Mouse (Mus musculus) bone marrow macrophage, adult 2 months (primary cell): ENCODE results near the gene Dync1li2.

Experiments
- CTCF ChIP-seq: IDR thresholded peaks from 2 replicates; pipeline ENCODE4 v1.5.1; 2012; ENCODE audit warnings: low read depth, mild to moderate bottlenecking, low read length, moderate library complexity
- POLR2A ChIP-seq: IDR thresholded peaks from 2 replicates; pipeline ENCODE4 v1.6.1; 2012; ENCODE audit warnings: mild to moderate bottlenecking, low read depth, low read length, borderline replicate concordance

DNA sequence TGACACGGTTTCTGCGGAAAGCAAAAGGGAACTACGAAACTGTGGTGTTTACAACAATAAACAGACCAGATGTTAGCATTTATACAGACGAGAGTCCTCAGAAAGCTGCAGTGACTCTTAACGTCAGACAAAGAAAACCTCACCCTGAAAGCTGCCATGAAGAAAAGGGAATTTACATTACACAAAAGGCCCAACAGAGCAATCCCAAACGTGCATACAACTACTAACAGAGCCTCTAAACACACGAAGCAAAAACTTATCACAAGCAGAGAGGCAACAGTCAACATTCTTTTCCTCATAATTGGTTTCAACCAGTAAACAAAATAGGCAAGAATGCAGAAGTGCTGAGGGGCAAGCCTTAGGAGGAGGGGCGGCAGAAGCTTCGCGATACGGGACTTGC, 66.2 kb downstream of the Dync1li2 start:
- TF ChIP-seq POLR2A, result no peak
- no peak for TF ChIP-seq CTCF
